Comparison of ENCODE assay signal across 40 mouse cellular contexts in the genomic region with DNA sequence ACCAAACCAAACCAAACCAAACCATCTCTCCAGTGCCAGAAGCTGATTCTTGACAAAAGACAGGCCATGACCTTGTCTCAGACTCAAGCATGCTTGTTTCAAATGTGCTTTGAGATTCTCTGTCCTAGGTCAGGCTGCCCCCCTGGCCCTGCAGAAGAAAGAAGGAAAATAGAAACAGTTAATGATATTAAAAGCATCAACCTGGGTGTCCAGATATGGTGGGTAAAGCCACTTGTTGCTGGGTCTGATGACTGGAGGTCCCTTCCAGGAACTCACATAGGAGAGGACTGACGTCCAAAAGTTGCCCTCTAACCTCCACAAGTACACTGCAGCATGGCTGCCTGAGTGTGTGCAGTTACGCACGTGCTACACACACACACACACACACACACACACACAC. TPM values are rescaled to one million over a fixed set of nuclear protein-coding genes. Genes with fewer than 3 reads are reported as not detected.
"Had no signal": no experiment of that assay in that cellular context is flagged by ENCODE, and none has a peak within 500 bp of the region (broad histone marks: within the 10 kb centered on the region; RNA-seq: fewer than 3 reads in every experiment).

No protein-coding gene starts in this region.

- H3K4me3 ChIP-seq: heart, embryonic 12.5 days; heart, embryonic 13.5 days; heart, embryonic 15.5 days; hindbrain, embryonic 12.5 days; hindbrain, embryonic 13.5 days; hindbrain, embryonic 15.5 days; intestine, embryonic 15.5 days; left cerebral cortex, adult 2 months had no signal

- ATAC-seq: hindbrain, postnatal 0 days; inflammation-experienced regulatory T-cells, adult 6 months; intestine, embryonic 16.5 days; intestine, postnatal 0 days had no signal

- H3K27ac ChIP-seq: heart, embryonic 13.5 days; heart, embryonic 15.5 days; hindbrain, embryonic 10.5 days; hindbrain, embryonic 12.5 days; hindbrain, embryonic 13.5 days; hindbrain, embryonic 14.5 days; hindbrain, embryonic 15.5 days; hindbrain, postnatal 0 days; intestine, embryonic 15.5 days; kidney, embryonic 15.5 days; kidney, postnatal 0 days had no signal

- DNase-seq: heart, postnatal 10 days; heart, postnatal 14 days; heart, postnatal 36 days; heart, postnatal 4 days; kidney, adult 11 months; kidney, adult 18-20 months; kidney, adult 2 months; kidney, adult 8-10 months; kidney, adult 9 months; kidney, postnatal 10 days; kidney, postnatal 14 days; kidney, postnatal 25 days; kidney, postnatal 36 days; kidney, postnatal 4 days; layer of hippocampus, postnatal 36 days had no signal

RNA-seq across cellular contexts. Expression of a gene that starts 2.9 kb away (rescaled TPM):
- total RNA-seq: hematopoietic stem cell, adult 5-6 weeks had no signal

RNA-seq across cellular contexts. Expression of a gene that starts 18.5 kb away (rescaled TPM):
- total RNA-seq: heart, postnatal 10 days; heart, postnatal 14 days; heart, postnatal 25 days; heart, postnatal 36 days; heart, postnatal 4 days; hematopoietic stem cell, adult 5-6 weeks; hindbrain, postnatal 0 days had no signal

RNA-seq across cellular contexts. Expression of a gene that starts 19.9 kb away (rescaled TPM):
- total RNA-seq: heart, postnatal 10 days; heart, postnatal 14 days; heart, postnatal 25 days; heart, postnatal 36 days; heart, postnatal 4 days; hematopoietic stem cell, adult 5-6 weeks; hindbrain, postnatal 0 days; layer of hippocampus, adult 18-20 months; layer of hippocampus, adult 8-10 months; layer of hippocampus, postnatal 10 days; layer of hippocampus, postnatal 14 days; layer of hippocampus, postnatal 25 days; layer of hippocampus, postnatal 36 days; left cerebral cortex, adult 18-20 months; left cerebral cortex, adult 2 months; left cerebral cortex, postnatal 10 days had no signal
